Mouse (Mus musculus): Measurements from ENCODE around the gene Rtp2. TPM values are rescaled to one million over a fixed set of nuclear protein-coding genes. Genes with fewer than 3 reads are reported as not detected.

Rtp2 gene
- polyA plus RNA-seq, 1 experiment from 2014 or later, result 0.79 TPM

DNA sequence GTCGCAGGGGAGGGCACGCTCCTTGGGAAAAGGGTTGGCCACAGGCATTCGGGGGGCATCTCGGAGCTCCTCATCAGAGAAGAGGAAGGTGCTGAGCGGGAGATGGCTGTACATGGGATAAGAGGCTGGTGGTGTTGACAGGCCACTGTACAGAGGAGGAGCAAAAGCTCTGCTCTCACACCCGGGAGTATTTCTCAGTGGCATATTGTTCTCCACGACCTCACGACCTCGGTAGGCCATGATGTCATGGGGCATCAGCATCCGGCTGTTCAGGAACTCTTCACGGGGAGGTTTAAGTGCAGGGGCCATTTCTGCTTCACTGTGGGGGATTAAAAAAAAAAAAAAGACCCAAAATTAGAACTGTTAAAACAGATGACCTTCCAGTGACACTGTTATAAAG, 40.7 kb upstream of the Rtp2 start:
- ATAC-seq (ENCODE audit: low read depth), result no peak
- H3K9me3 ChIP-seq (ENCODE audit: control insufficient read depth, low read length), result 0 out of 2 replicates have a peak, but pooled peaks cover 3% of the 10 kb centered on the region
- no peak overlapping the region for H3K4me3 ChIP-seq (ENCODE audit: low read depth, low read length)
- H3K27me3 ChIP-seq (replicated peaks; ENCODE audit: control insufficient read depth, insufficient read depth, low read length), result no peaks in the 10 kb centered on the region
- DNase-seq (ENCODE audit: low spot score), result no peak
- H3K36me3 ChIP-seq (ENCODE audit: control insufficient read depth, insufficient read depth, low read length), result peaks cover 26% of the 10 kb centered on the region
- H3K4me2 ChIP-seq (ENCODE audit: low read depth, low read length), result no peak overlapping the region
- no peak overlapping the region for H3K9ac ChIP-seq (ENCODE audit: low read depth, low read length)
- no peak overlapping the region for H3K27ac ChIP-seq (replicated peaks; ENCODE audit: low read depth, low read length)
- peaks cover 8% of the 10 kb centered on the region; the same call in 1 of the 2 replicates for H3K4me1 ChIP-seq (ENCODE audit: control insufficient read depth, insufficient read depth, low read length)
- WGBS, result 72% methylated on average over 11 of the region's 11 CpGs

DNA sequence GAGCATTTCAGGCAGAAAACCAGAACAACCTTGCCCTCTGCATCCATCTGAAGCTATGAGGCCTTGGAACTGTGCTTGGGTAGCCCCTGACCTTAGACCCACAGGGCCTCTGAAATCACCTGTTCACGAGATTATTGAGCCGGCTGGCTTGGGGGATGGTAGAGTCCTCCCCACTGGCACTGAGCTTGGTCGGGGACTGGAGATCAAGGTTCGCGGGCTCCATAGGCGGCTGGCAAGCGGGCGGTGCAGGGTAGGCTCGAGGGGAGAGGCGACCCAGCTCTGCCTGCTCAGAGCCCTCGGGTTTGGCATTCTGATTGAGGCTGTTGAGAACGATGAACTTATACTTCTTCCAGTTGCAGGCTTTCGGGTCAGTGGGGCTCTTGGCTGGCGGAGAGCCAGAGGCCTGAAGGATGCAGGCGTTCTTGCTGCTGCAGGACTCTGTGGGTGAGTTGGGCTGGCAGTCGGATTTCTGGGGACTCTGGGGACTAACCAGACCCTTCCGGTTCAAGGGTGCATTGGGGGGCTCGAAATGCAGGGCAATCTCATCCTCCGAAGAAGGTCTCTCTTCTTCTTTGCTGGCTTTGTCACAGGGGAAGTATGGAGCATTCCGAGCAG, 40.0 kb upstream of the Rtp2 start:
- H3K36me3 ChIP-seq (ENCODE audit: control insufficient read depth, insufficient read depth, low read length), result peaks cover 32% of the 10 kb centered on the region
- peaks cover 8% of the 10 kb centered on the region; the same call in 1 of the 2 replicates for H3K4me1 ChIP-seq (ENCODE audit: control insufficient read depth, insufficient read depth, low read length)
- H3K27ac ChIP-seq (replicated peaks; ENCODE audit: low read depth, low read length), result no peak overlapping the region
- DNase-seq (ENCODE audit: low spot score), result no peak
- H3K27me3 ChIP-seq (replicated peaks; ENCODE audit: control insufficient read depth, insufficient read depth, low read length), result no peaks in the 10 kb centered on the region
- no peak for ATAC-seq (ENCODE audit: low read depth)
- no peak overlapping the region for H3K4me2 ChIP-seq (ENCODE audit: low read depth, low read length)
- H3K4me3 ChIP-seq (ENCODE audit: low read depth, low read length), result no peak overlapping the region
- H3K9ac ChIP-seq (ENCODE audit: low read depth, low read length), result no peak overlapping the region
- WGBS, result 63% methylated on average over 20 of the region's 20 CpGs
- 0 out of 2 replicates have a peak, but pooled peaks cover 6% of the 10 kb centered on the region for H3K9me3 ChIP-seq (ENCODE audit: control insufficient read depth, low read length)

DNA sequence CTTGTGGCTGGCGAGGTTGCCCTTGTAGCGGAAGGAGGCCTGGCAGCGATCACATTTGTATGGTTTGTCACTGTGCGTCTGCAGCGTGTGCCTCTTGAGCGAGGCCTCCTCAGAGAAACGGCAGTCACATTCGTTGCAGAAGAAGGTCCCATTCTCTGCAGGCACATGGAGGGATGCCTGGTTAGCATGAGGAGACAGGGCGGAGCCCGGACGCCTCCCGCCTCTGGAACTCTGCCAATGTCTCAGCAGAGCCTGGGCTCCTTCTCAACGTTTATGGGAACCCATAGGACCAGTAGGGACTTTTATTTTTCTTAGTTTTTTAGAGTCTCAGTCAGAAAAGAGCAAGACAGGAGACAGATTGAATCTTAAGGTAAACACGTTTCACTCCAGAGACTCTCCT, 37.7 kb upstream of the Rtp2 start:
- H3K9me3 ChIP-seq (ENCODE audit: control insufficient read depth, low read length), result 0 out of 2 replicates have a peak, but pooled peaks cover 6% of the 10 kb centered on the region
- H3K27me3 ChIP-seq (replicated peaks; ENCODE audit: control insufficient read depth, insufficient read depth, low read length), result no peaks in the 10 kb centered on the region
- DNase-seq (ENCODE audit: low spot score) (peak; percentile 65), ATAC-seq (ENCODE audit: low read depth) (no peak)
- H3K4me3 ChIP-seq (ENCODE audit: low read depth, low read length), result no peak overlapping the region
- H3K9ac ChIP-seq (ENCODE audit: low read depth, low read length), result no peak overlapping the region
- no peak overlapping the region for H3K27ac ChIP-seq (replicated peaks; ENCODE audit: low read depth, low read length)
- H3K4me1 ChIP-seq (ENCODE audit: control insufficient read depth, insufficient read depth, low read length), result peaks cover 8% of the 10 kb centered on the region; the same call in 1 of the 2 replicates
- H3K36me3 ChIP-seq (ENCODE audit: control insufficient read depth, insufficient read depth, low read length), result peaks cover 37% of the 10 kb centered on the region
- WGBS, result 72% methylated on average over 14 of the region's 14 CpGs
- no peak overlapping the region for H3K4me2 ChIP-seq (ENCODE audit: low read depth, low read length)

DNA sequence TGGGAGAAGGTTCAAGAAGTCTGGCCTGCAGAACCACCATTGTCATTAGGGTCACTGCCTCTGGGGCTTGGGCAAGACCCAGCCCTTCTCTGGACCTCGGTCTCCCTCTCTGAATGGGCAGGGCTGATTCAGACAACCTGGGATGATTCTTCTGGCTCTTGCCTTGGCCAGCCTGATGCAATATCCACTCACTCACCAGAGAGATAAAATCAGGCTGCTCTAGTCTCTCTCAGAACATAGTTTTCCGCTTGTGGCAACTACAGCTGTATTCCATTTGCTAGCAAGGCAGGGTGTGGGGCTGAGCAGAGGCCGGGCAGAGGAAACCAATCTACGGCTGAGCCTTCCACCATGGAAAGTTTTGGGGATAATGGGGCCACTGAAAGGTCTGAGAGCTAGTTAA, 36.7 kb upstream of the Rtp2 start:
- ATAC-seq (ENCODE audit: low read depth), result no peak
- Histone ChIP-seq H3K4me3 (ENCODE audit: low read depth, low read length) (no peak overlapping the region), H3K36me3 (ENCODE audit: control insufficient read depth, insufficient read depth, low read length) (peaks cover 37% of the 10 kb centered on the region), H3K27me3 (replicated peaks; ENCODE audit: control insufficient read depth, insufficient read depth, low read length) (no peaks in the 10 kb centered on the region), H3K9me3 (ENCODE audit: control insufficient read depth, low read length) (0 out of 2 replicates have a peak, but pooled peaks cover 6% of the 10 kb centered on the region), H3K4me1 (ENCODE audit: control insufficient read depth, insufficient read depth, low read length) (peaks cover 8% of the 10 kb centered on the region; the same call in 1 of the 2 replicates), H3K9ac (ENCODE audit: low read depth, low read length) (no peak overlapping the region), H3K4me2 (ENCODE audit: low read depth, low read length) (no peak overlapping the region), H3K27ac (replicated peaks; ENCODE audit: low read depth, low read length) (peak overlapping the region; percentile 49; the same call in 1 of the 2 replicates)
- peak; percentile 59 for DNase-seq (ENCODE audit: low spot score)
- 57% methylated on average over 4 of the region's 4 CpGs for WGBS

DNA sequence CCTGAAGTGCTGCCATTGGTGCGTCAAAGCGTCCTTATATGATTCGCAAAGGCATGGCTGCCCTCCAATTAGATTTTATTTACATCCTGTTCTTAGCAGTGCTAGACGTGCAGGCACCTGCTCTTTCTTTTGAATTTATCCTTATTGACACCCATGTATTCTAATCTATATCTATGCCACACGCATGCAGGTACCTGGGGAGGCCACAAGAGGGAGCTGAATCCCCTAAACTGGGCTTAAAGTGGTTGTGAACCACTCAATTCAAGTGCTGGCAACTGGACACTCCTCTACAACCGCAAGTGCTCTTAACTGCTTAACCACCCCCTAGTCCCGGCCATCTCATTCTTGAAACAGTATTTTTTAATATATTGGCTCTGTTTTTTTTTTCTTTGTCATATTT, 35.1 kb upstream of the Rtp2 start:
- ATAC-seq (ENCODE audit: low read depth) (no peak), DNase-seq (ENCODE audit: low spot score) (no peak)
- 83% methylated on average over 7 of the region's 7 CpGs for WGBS

DNA sequence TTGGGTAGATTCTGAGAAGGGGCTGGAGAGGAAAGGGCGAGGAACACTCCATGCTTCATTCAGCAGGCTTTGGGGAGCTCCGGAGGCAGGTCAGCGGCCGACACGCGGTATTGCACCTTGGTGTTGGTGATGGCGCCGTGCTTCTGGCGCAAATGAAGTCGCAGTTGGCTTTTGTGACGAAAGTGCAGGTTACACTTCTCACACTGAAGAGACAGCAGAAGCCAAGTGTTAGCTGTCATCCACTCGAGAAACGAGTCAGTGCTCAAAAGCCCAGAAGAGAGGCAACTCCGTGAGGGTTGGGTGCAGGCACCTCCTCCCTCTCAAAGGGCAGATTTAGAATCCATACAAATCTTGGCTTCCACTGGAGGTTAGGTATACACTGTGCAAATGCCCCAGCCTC, 33.9 kb upstream of the Rtp2 start:
- no peak overlapping the region for H3K27ac ChIP-seq (replicated peaks; ENCODE audit: low read depth, low read length)
- H3K9ac ChIP-seq (ENCODE audit: low read depth, low read length), result no peak overlapping the region
- no peak overlapping the region for H3K4me3 ChIP-seq (ENCODE audit: low read depth, low read length)
- ATAC-seq (ENCODE audit: low read depth), result no peak
- H3K4me1 ChIP-seq (ENCODE audit: control insufficient read depth, insufficient read depth, low read length), result peaks cover 8% of the 10 kb centered on the region; the same call in 1 of the 2 replicates
- 93% methylated on average over 14 of the region's 14 CpGs for WGBS
- H3K4me2 ChIP-seq (ENCODE audit: low read depth, low read length), result no peak overlapping the region
- peaks cover 24% of the 10 kb centered on the region for H3K36me3 ChIP-seq (ENCODE audit: control insufficient read depth, insufficient read depth, low read length)
- no peaks in the 10 kb centered on the region for H3K27me3 ChIP-seq (replicated peaks; ENCODE audit: control insufficient read depth, insufficient read depth, low read length)
- H3K9me3 ChIP-seq (ENCODE audit: control insufficient read depth, low read length), result 0 out of 2 replicates have a peak, but pooled peaks cover 6% of the 10 kb centered on the region
- no peak for DNase-seq (ENCODE audit: low spot score)

More for the DNA sequence above, 35.1 kb upstream of the Rtp2 start:
- Histone ChIP-seq H3K27me3 (replicated peaks; ENCODE audit: control insufficient read depth, insufficient read depth, low read length) (no peaks in the 10 kb centered on the region), H3K36me3 (ENCODE audit: control insufficient read depth, insufficient read depth, low read length) (peaks cover 27% of the 10 kb centered on the region), H3K27ac (replicated peaks; ENCODE audit: low read depth, low read length) (no peak overlapping the region), H3K9ac (ENCODE audit: low read depth, low read length) (no peak overlapping the region), H3K4me3 (ENCODE audit: low read depth, low read length) (no peak overlapping the region), H3K4me2 (ENCODE audit: low read depth, low read length) (no peak overlapping the region), H3K9me3 (ENCODE audit: control insufficient read depth, low read length) (0 out of 2 replicates have a peak, but pooled peaks cover 6% of the 10 kb centered on the region), H3K4me1 (ENCODE audit: control insufficient read depth, insufficient read depth, low read length) (peaks cover 8% of the 10 kb centered on the region; the same call in 1 of the 2 replicates)

DNA sequence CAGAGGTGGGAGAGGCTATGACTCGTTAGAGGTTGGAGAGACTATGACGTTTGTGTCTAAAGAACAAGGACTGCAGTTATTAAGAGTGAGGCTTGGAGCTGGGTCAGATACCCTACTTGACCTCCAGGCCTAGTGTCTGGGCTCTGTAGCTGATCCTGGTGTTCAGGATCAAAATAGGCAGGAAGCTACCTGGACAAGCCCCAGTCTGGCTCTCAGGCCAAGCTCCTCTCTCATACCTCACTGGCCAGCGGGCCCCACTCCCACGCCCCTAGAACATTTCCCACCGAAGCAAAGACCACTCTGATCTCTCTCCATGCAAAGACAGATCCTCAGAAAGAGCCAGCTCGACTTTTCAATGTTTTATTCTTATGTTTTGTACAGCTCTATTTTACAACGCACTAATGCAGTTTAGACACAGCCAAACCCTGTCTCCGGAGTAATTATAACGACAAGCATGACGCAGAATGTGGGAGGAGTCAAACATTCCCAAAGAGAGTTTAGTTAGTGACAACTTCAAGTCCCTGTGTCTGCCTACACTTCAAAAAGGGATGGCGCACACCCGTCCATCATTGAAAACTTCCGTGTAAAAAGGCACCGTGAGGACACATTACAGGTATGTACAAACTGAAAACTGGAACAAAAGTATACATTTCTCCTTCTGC, 32.6 kb upstream of the Rtp2 start:
- Histone ChIP-seq H3K4me2 (ENCODE audit: low read depth, low read length) (no peak overlapping the region), H3K9me3 (ENCODE audit: control insufficient read depth, low read length) (0 out of 2 replicates have a peak, but pooled peaks cover 6% of the 10 kb centered on the region), H3K4me1 (ENCODE audit: control insufficient read depth, insufficient read depth, low read length) (peaks cover under 1% of the 10 kb centered on the region; the same call in 1 of the 2 replicates), H3K27ac (replicated peaks; ENCODE audit: low read depth, low read length) (no peak overlapping the region), H3K36me3 (ENCODE audit: control insufficient read depth, insufficient read depth, low read length) (peaks cover 24% of the 10 kb centered on the region), H3K9ac (ENCODE audit: low read depth, low read length) (no peak overlapping the region), H3K27me3 (replicated peaks; ENCODE audit: control insufficient read depth, insufficient read depth, low read length) (no peaks in the 10 kb centered on the region), H3K4me3 (ENCODE audit: low read depth, low read length) (no peak overlapping the region)
- DNase-seq (ENCODE audit: low spot score) (no peak), ATAC-seq (ENCODE audit: low read depth) (no peak)
- WGBS, result 69% methylated on average over 14 of the region's 14 CpGs

DNA sequence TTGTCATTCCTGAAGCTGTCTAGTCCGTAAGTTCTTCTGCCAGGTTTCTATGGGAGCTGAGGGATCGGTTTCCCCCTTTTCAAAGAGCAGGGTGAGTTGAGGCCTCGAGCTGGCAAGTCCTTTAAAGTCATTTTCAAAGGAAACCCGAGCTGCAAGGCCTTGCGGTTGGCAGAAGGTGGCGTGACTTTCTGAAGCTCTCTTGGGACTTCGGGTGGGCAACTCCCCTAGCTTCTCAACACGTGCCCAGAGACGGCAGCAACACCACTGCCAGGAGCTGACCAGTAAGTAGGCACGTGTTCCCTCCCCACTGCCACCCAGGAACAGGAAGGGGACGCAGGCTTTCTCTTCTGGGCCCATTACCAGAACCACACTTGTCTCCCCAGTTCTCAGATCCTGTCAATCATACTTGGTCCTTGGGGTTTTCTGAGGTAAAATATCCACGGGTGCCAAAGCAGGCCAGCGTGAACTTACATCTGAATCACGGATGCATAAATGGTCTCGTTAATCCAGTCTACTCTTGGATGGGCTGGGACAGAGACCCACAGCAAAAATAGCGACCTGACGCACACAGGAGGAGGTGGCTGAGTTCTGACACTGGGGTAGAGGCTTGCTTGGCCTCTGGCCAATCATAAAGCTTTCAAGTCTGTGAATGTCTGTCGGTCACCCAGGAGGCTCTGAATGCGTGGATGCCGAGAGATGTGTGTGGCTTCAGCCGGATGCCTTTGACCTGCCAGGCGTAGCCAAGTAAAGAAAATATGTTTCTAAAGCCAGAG, 31.9 kb upstream of the Rtp2 start:
- Histone ChIP-seq H3K36me3 (ENCODE audit: control insufficient read depth, insufficient read depth, low read length) (peaks cover 24% of the 10 kb centered on the region), H3K4me1 (ENCODE audit: control insufficient read depth, insufficient read depth, low read length) (no peaks in the 10 kb centered on the region; the same call in 1 of the 2 replicates), H3K9me3 (ENCODE audit: control insufficient read depth, low read length) (0 out of 2 replicates have a peak, but pooled peaks cover 6% of the 10 kb centered on the region), H3K4me2 (ENCODE audit: low read depth, low read length) (no peak overlapping the region), H3K27me3 (replicated peaks; ENCODE audit: control insufficient read depth, insufficient read depth, low read length) (no peaks in the 10 kb centered on the region), H3K9ac (ENCODE audit: low read depth, low read length) (no peak overlapping the region), H3K27ac (replicated peaks; ENCODE audit: low read depth, low read length) (no peak overlapping the region), H3K4me3 (ENCODE audit: low read depth, low read length) (no peak overlapping the region)
- DNase-seq (ENCODE audit: low spot score), result peak; percentile 44
- WGBS, result 53% methylated on average over 22 of the region's 22 CpGs
- ATAC-seq (ENCODE audit: low read depth), result 0 out of 2 replicates have a peak, but pooled peaks have one; percentile 5

Measured in embryonic facial prominence, embryonic 14.5 days (tissue).